Mouse (Mus musculus) testis, adult 2 months (tissue): ENCODE results near the gene Fer1l4.

ENCODE experiments used
- CTCF ChIP-seq: fragments of 200-500 bp; IDR thresholded peaks from 2 replicates; pipeline ENCODE4 v1.5.1; 2012; ENCODE audit warnings: low read depth, mild to moderate bottlenecking, inconsistent platforms, low read length, moderate library complexity; ENCODE audit not compliant: control insufficient read depth, insufficient read depth, insufficient replicate concordance
- POLR2A ChIP-seq: fragments of 200-500 bp; IDR thresholded peaks from 2 replicates; pipeline ENCODE4 v1.6.1; 2012; ENCODE audit warnings: low read depth, mild to moderate bottlenecking, inconsistent platforms, low read length, moderate library complexity; ENCODE audit not compliant: control insufficient read depth

DNA sequence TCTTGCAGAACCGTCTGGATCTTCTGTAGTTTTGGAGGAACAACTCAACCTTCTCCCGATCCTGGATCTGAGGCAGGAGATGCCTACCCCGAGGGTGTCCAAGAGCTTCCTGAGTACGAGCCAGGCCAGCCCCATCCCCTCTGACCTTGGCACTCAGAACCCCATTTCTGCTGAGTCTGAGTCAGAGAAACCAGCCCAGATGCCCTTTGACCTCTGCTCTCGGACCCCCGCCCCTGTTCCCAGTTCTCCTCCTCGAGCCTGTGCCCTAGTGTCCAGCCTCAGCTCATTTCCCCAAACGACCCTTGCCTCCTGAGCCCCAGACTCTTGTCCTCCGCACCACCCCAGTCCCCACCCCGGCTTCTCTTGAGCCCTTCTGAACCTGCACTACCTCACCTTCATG is 13.4 kb upstream of the Fer1l4 start:
- no peak for TF ChIP-seq CTCF
- TF ChIP-seq POLR2A, result no peak
